In the genomic region with DNA sequence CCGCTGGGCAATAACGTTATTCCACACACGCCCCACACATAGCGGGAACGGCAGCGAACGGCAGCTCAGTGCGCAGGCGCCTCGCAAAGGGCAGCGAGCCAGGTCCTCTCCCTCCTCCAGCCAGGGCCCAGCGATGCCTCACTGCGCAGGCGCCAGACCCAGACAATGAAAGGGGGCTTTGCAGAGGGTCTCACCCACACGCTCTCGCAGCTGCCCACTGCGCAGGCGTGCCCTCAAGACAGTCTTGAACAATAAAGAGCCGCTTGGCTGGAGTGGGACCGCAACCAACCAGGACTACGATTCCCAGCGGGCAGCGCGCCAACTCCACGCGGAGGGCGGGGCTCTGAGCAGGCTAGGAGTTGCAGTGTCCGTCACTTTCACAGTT, we compare ENCODE assay signal across 8 mouse cellular contexts. TPM values are rescaled to one million over a fixed set of nuclear protein-coding genes. Genes with fewer than 3 reads are reported as not detected.
A peak's percentile ranks its signal among the peaks of the same experiment; 100 is the strongest.
DNase-seq lines count a peak whose midpoint lies in the region; ATAC-seq and TF ChIP-seq lines count a peak whose summit lies in the region.

A gene (minus strand): TSS at position 32 of the 385 bp plus-strand sequence.

- TF ChIP-seq EP300 in stomach, postnatal 0 days (optimal IDR thresholded peaks at IDR 0.05) = no peak

- peak; percentile 100 for DNase-seq in ES-CJ7 (ENCODE audit: low read depth, low spot score)
- DNase-seq in heart, postnatal 10 days = peak; percentile 98
- DNase-seq in kidney, postnatal 4 days = peak; percentile 99
- DNase-seq in stomach, postnatal 0 days (ENCODE audit: low spot score) = peak; percentile 94

- peaks cover 40% of the 10 kb centered on the region for H3K4me1 ChIP-seq in forebrain, embryonic 13.5 days
- peaks cover 42% of the 10 kb centered on the region for H3K4me1 ChIP-seq in liver, embryonic 15.5 days (replicated peaks)
- H3K4me1 ChIP-seq in neural tube, embryonic 12.5 days = peaks cover 8% of the 10 kb centered on the region; the same call in 1 of the 2 replicates
- no peaks in the 10 kb centered on the region for H3K4me1 ChIP-seq in stomach, postnatal 0 days (replicated peaks; ENCODE audit: control insufficient read depth, insufficient read depth)

- H3K4me3 ChIP-seq in forebrain, embryonic 13.5 days = peak within 1 kb of the TSS; percentile 92
- H3K4me3 ChIP-seq in liver, embryonic 15.5 days (replicated peaks) = peak within 1 kb of the TSS; percentile 84
- peak within 1 kb of the TSS; percentile 92 for H3K4me3 ChIP-seq in neural tube, embryonic 12.5 days
- peak within 1 kb of the TSS; percentile 77 for H3K4me3 ChIP-seq in stomach, postnatal 0 days (ENCODE audit: low read depth, low read length)

- peak within 1 kb of the TSS; percentile 100 for H3K27ac ChIP-seq in forebrain, embryonic 13.5 days
- H3K27ac ChIP-seq in liver, embryonic 15.5 days (replicated peaks) = peak within 1 kb of the TSS; percentile 98
- H3K27ac ChIP-seq in neural tube, embryonic 12.5 days = peak within 1 kb of the TSS; percentile 100
- H3K27ac ChIP-seq in stomach, postnatal 0 days (replicated peaks) = peak within 1 kb of the TSS; percentile 94

- under 1% methylated on average over 28 of the region's 28 CpGs for WGBS in forebrain, embryonic 13.5 days
- under 1% methylated on average over 28 of the region's 28 CpGs for WGBS in liver, embryonic 15.5 days (ENCODE audit: insufficient replicate concordance)
- WGBS in neural tube, embryonic 12.5 days = 0% methylated on average over 28 of the region's 28 CpGs
- WGBS in stomach, postnatal 0 days = under 1% methylated on average over 21 of the region's 28 CpGs

- H3K27me3 ChIP-seq in forebrain, embryonic 13.5 days = no peaks in the 10 kb centered on the region
- H3K27me3 ChIP-seq in liver, embryonic 15.5 days = no peaks in the 10 kb centered on the region
- H3K27me3 ChIP-seq in neural tube, embryonic 12.5 days (replicated peaks) = no peaks in the 10 kb centered on the region
- no peaks in the 10 kb centered on the region for H3K27me3 ChIP-seq in stomach, postnatal 0 days (ENCODE audit: control insufficient read depth, insufficient read depth, low read length)

- peak within 1 kb of the TSS; percentile 97 for H3K9ac ChIP-seq in forebrain, embryonic 13.5 days
- peak within 1 kb of the TSS; percentile 92 for H3K9ac ChIP-seq in liver, embryonic 15.5 days
- peak within 1 kb of the TSS; percentile 97 for H3K9ac ChIP-seq in neural tube, embryonic 12.5 days
- H3K9ac ChIP-seq in stomach, postnatal 0 days (ENCODE audit: low read length) = peak within 1 kb of the TSS; percentile 79

- H3K9me3 ChIP-seq in forebrain, embryonic 13.5 days (replicated peaks) = no peaks in the 10 kb centered on the region
- H3K9me3 ChIP-seq in liver, embryonic 15.5 days (replicated peaks) = no peaks in the 10 kb centered on the region
- H3K9me3 ChIP-seq in neural tube, embryonic 12.5 days = no peaks in the 10 kb centered on the region
- no peaks in the 10 kb centered on the region for H3K9me3 ChIP-seq in stomach, postnatal 0 days (ENCODE audit: control insufficient read depth, low read length)

- ATAC-seq in cerebellum, adult (ENCODE audit: insufficient number of reproducible peaks, low FRiP score, low TSS enrichment) = peak; percentile 64
- peak; percentile 95 for ATAC-seq in forebrain, embryonic 13.5 days
- ATAC-seq in liver, embryonic 15.5 days (ENCODE audit: insufficient read depth) = peak; percentile 81
- peak; percentile 97 for ATAC-seq in neural tube, embryonic 12.5 days (ENCODE audit: low FRiP score, low read depth)
- ATAC-seq in stomach, postnatal 0 days (ENCODE audit: low FRiP score, low TSS enrichment) = peak; percentile 91

- no peaks in the 10 kb centered on the region for H3K36me3 ChIP-seq in forebrain, embryonic 13.5 days (ENCODE audit: poor library complexity, severe bottlenecking)
- H3K36me3 ChIP-seq in liver, embryonic 15.5 days (replicated peaks) = no peaks in the 10 kb centered on the region
- no peaks in the 10 kb centered on the region for H3K36me3 ChIP-seq in neural tube, embryonic 12.5 days
- no peaks in the 10 kb centered on the region for H3K36me3 ChIP-seq in stomach, postnatal 0 days (ENCODE audit: control insufficient read depth, insufficient read depth, low read length)

- TF ChIP-seq CTCF in stomach, postnatal 0 days (IDR thresholded peaks at IDR 0.05; ENCODE audit: low read depth) = no peak

- intact Hi-C loops in heart, postnatal 10 days (cut with DNase I) = no loop called here

- peak within 1 kb of the TSS; percentile 76 for H3K4me2 ChIP-seq in forebrain, embryonic 13.5 days
- peak within 1 kb of the TSS; percentile 76 for H3K4me2 ChIP-seq in liver, embryonic 15.5 days
- H3K4me2 ChIP-seq in neural tube, embryonic 12.5 days (replicated peaks) = peak within 1 kb of the TSS; percentile 72
- H3K4me2 ChIP-seq in stomach, postnatal 0 days (replicated peaks; ENCODE audit: low read depth) = peak within 1 kb of the TSS; percentile 68

RNA-seq across cellular contexts. Expression of the gene that starts here (rescaled TPM):
- 100 and 114 TPM in 2 replicates for polyA plus RNA-seq in forebrain, embryonic 13.5 days (2015; fragmentation: Nextera tagmentation; extraction: Ambion mirVana)
- 10 to 100 TPM; 30.6 to 39.1 TPM for total RNA-seq in heart, postnatal 10 days (2021)
- 4.8 and 7.3 TPM in 2 replicates for polyA plus RNA-seq in liver, embryonic 15.5 days (2015; fragmentation: Nextera tagmentation; extraction: Ambion mirVana)
- polyA plus RNA-seq in neural tube, embryonic 12.5 days (2016; fragmentation: Nextera tagmentation; extraction: Ambion mirVana) = 85.7 and 92.3 TPM in 2 replicates
- 4.9 and 5.5 TPM in 2 replicates for polyA plus RNA-seq in stomach, postnatal 0 days (2015; fragmentation: Nextera tagmentation; extraction: Ambion mirVana)

Comparison
In these comparisons a context has a peak if more than half of its experiments do, and no peak if none do; other contexts are left out.
1. Peak in every context shown above with its lines: DNase-seq, ATAC-seq, H3K4me3 ChIP-seq and H3K27ac ChIP-seq.
2. RNA of the gene that starts here (polyA plus RNA-seq): 100 to 114 TPM in forebrain, embryonic 13.5 days and 85.7 to 92.3 TPM in neural tube, embryonic 12.5 days; 4.8 to 7.3 TPM in liver, embryonic 15.5 days and 4.9 to 5.5 TPM in stomach, postnatal 0 days; every median in the first group is over 10 times any median in the second.